Mouse (Mus musculus) brown adipose tissue, adult 24 weeks (tissue): ENCODE results near the gene Snip1. TPM values are rescaled to one million over a fixed set of nuclear protein-coding genes. Genes with fewer than 3 reads are reported as not detected.

Source experiments
- H3K27ac ChIP-seq: fragments of 200-500 bp; replicated peaks from 2 replicates; pipeline ENCODE4 v1.5.1; 2012; ENCODE audit warnings: low read depth, mild to moderate bottlenecking, low read length
- H3K4me1 ChIP-seq: fragments of 200-500 bp; 2 replicates; pipeline ENCODE4 v1.6.1; 2012; ENCODE audit warnings: low read length, mixed read lengths; ENCODE audit not compliant: control insufficient read depth, insufficient read depth, insufficient read length
- H3K4me3 ChIP-seq: fragments of 200-500 bp; 2 replicates; pipeline ENCODE4 v1.5.1; 2012; ENCODE audit warnings: low read depth, mild to moderate bottlenecking, low read length, moderate library complexity; ENCODE audit not compliant: insufficient read depth
- polyA plus RNA-seq: library from polyadenylated mRNA; stranded (reverse); fragments of >200 nt; gene quantifications from 2 replicates; pipeline ENCODE4 v1.2.4, GENCODE M21; 2012; ENCODE audit not compliant: missing spikeins, insufficient read depth, insufficient read length

Snip1 gene
- 8.0 and 9.0 TPM in 2 replicates for polyA plus RNA-seq

DNA sequence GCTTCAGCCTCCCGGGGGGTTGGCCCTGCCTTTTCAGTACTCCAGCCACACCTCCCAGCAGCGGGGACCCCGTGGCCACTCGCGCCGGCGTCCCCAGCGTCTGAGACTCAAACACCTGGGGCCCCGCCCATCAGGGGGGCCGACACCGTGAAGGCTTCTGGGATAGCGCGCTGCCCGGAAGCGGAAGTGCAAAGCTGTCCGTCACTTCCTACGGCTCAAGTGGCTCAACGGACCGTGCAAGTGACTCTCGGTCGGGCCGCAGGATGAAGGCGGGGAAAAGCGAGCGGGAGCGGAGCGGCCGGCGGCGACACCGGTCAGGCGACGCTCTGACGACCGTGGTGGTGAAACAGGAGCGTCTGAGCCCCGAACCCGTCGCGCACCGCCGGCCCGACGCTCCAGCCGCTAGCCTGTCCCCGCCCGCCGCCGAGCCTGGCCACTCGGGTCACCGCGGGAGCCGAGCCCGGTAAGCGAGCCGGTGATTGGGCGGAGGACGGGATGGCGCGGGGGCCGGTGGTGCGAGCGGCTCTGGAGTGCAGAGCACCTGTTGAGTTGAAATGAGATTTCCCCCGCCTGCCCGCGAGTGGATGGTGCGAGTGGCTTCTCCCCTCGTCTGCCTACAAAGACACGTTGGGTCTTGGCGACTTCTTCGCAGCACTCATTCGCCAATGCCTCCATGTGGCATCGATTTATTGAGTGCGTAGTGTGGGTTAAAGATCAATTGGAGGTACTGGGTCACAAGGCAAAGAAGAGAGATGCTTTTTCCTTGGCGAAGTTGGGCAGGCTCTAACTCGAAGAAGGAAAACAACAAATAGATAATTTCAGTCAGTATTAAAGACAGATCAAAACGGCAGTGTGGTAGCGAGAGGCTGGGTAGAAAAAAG is at the start of gene Snip1:
Gene Snip1 (plus strand): TSS at position 183 of the 881 bp plus-strand sequence.
- H3K4me1 ChIP-seq: peaks cover 8% of the 10 kb centered on the region; the same call in 1 of the 2 replicates
- H3K4me3 ChIP-seq: peak within 1 kb of the TSS; percentile 66
- H3K27ac ChIP-seq: no peak within 1 kb of the TSS

DNA sequence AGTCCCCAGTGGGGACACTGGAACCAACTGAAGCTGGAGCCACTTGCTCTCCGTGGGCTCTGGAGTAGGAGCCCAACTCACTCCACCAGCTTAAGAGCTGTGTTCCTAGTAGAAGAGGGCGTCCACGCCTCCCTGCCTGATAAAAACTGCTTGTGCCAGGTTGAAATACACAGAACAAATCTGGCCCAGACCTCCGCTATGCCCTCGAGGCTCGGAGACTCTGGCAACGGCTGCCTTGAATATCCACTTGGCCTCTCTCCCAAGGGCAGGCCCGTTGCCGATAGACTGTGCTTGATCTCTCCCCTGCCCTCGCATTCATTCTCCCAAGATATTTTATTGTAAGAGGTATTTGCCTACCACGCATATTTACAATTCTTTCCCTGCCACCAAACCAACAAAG is 49.0 kb upstream of the Snip1 start:
- Histone ChIP-seq H3K4me1 (no peaks in the 10 kb centered on the region), H3K4me3 (no peak overlapping the region), H3K27ac (no peak overlapping the region)

DNA sequence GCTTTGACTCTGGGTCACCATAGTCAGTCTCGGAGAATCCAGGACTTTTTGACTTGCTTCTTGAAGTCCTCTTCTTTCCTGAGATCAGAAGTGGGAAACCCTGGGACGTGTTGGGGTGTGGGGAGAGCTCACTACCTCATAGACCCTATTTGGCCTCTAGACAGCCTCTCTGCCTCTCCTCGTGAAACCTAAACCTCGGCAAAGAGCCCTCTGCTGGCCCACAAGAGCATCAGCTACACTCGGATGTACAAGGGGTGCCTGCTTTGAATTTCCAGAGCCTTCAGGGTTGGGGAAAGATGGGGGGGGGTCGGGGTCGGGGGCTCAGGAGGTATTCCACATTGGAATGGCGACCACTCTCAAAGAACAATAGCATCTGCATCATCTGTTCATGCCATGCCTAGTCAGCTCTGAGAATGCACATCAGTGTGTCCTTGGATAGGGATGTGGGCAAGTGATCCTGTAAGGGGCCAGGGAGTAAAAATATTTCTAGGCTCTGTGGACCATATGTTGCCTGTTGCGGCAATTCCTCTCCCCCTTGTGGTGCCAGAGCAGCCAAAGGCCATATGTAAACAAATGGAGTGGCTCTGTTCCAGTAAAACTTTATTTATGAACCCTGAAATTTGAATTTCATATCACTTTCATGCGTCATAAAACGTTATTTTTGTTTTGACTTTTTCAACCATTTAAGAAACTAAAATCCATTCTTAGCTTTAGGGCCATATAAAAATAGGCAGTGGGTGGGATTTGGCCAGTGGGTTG is 45.5 kb upstream of the Snip1 start:
- no peak overlapping the region for H3K27ac ChIP-seq
- no peaks in the 10 kb centered on the region for H3K4me1 ChIP-seq
- H3K4me3 ChIP-seq: no peak overlapping the region

DNA sequence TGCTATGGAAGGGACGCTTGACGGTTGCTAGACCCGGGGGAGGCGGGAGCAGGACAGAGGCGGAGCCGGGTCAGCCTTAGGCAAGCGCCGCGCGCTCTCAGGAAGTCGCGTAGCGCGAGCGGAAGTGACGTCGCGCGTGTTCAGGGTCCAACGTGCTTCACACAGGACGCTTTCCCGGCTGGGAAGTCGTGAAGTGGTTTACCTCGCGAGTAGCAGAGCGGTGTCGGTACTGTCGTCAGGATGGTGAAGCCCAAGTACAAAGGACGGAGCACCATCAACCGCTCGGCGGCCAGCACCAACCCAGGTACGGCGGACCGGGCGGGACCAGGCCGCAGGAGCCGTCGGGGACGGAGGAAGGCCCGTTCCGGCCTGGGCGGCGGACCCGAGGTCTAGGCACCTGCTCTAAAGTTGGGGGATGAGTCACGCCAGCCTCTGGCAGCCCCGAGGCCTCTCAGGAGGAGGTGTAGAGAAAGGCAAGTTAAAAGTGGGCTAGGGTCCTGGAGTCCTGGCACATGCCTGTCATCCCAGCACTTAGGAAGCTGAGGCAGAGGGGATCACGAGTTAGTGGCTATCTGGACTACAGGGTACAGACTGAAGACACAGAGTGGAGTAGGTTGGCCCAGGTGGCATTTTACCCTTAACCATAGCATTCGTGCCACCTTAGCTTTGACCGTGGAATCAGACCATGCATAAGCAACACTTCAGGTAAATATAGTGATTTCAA is 36.4 kb upstream of the Snip1 start:
- Histone ChIP-seq H3K4me1 (no peaks in the 10 kb centered on the region), H3K4me3 (peak overlapping the region; percentile 98), H3K27ac (peak overlapping the region; percentile 69; the same call in 1 of the 2 replicates)

DNA sequence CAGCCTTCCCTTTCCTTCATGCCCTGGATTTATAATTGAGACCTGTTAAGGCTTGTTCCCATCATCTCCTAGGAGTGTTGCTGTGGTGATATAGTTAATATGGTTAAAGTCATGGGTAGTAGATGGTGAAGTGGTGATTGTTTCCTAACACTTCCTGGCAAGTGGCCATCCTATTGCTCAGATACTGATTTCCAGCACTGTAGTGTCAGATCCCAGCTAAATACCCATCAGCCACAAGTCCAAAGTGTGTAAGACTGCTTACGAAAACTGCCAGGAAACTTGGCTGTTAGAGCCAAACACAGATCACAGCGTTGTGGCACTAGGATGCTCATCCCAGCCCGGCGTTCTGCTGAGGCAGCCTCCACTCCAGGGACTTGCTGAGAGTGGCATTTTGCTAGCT is 32.1 kb upstream of the Snip1 start:
- no peaks in the 10 kb centered on the region for H3K4me1 ChIP-seq
- no peak overlapping the region for H3K4me3 ChIP-seq
- no peak overlapping the region for H3K27ac ChIP-seq

DNA sequence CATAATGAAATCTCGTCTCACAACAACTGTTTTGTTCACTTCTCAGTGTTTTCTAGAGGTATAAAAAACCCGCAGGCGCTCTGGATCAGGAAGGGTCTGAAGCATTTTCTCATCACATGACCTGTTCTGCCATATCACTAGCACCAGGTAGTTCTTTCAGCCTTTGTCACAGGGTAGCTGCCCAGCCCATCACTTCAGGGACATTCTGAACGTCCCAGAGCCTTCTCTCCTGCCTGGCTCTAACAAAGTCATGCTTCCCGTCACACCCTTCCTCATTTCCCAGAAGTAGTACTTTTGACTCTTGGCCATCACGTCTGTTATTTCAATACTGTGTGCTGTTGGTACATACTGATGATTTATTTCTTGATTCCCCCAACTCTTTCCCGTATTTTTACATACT is 22.0 kb upstream of the Snip1 start:
- H3K4me1 ChIP-seq: no peaks in the 10 kb centered on the region; the same call in 1 of the 2 replicates
- H3K4me3 ChIP-seq: no peak overlapping the region
- H3K27ac ChIP-seq: peak overlapping the region; percentile 59

DNA sequence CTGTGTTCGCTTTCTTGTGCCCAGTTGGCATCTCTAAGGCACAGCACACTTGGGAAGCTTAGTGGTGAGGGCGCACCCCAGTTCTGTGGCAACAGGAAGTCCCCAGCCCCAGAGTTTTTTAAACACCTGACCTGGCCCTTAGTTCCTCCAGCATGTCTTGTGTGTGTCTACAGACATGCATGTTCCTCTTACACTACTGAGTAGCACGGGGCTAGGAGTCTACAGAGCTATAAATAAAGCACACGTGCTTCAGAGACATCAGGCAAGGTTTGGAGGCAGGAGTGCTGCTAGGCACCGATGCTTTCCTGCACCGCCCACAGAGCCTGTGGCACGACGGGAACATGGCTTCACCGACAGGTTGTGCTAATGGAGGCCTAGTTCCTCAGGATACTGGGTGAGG is 11.1 kb upstream of the Snip1 start:
- Histone ChIP-seq H3K4me3 (no peak overlapping the region), H3K27ac (no peak overlapping the region), H3K4me1 (no peaks in the 10 kb centered on the region)

DNA sequence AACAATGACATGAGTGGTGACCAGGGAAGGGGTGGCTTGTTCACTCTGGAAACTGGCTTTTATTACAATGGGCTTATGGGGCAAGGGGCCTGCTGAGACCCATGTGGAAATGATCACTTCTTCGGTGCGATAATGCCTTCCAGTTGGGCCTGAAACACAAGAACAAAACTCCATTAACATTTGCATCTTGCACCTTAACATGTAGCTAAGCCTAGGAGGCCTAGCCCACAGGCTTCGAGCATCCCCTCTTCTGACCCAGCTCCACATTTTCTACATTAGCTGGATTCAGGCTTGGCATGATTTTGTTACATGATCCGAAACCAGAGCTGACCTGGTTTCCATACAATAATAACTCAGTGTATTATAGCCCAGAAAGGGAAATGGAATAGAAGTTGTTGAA is 10.0 kb upstream of the Snip1 start:
- no peak overlapping the region for H3K27ac ChIP-seq

DNA sequence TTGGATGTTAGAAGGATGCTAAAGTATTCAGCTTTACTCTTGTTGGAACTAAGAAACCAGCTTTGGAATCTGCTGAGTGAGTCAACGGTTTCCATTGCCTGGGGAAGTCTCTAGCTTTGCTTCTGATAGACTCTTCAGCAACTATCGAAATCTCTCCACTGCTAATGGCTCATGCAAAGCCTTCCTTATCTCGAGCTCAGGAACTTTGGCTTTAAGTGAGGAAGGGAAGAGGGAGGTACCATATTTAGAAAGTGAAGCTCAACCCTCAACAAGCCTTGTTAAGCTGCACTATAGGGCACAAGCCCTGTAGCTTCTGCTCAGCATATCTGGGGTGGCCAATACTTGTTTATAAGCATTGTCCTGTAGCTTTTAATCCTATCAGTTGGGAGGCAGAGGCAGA is 9.2 kb upstream of the Snip1 start:
- H3K27ac ChIP-seq: no peak overlapping the region
- no peaks in the 10 kb centered on the region for H3K4me1 ChIP-seq
- no peak overlapping the region for H3K4me3 ChIP-seq

More for the DNA sequence above, 10.0 kb upstream of the Snip1 start:
- Histone ChIP-seq H3K4me3 (no peak overlapping the region), H3K4me1 (no peaks in the 10 kb centered on the region)

DNA sequence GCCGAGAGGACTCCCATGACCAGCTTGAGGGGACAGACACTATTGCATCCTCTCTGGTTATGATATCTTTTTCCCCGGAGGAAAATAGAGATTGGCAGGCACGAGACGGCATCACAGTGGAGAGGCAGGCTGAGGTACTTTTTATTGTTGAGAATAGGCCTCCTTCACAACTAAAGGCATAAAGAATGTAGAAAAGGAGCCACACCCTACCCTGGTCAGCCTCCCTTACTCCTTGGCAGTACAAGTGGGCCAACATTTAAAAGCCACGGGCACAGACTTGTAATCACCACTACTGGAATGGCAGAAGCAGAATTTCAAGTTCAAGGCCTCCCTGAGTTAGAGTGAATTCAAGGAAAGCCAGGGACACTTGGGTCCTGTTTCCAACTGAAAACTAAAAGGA is 8.4 kb upstream of the Snip1 start:
- no peaks in the 10 kb centered on the region for H3K4me1 ChIP-seq
- no peak overlapping the region for H3K4me3 ChIP-seq

DNA sequence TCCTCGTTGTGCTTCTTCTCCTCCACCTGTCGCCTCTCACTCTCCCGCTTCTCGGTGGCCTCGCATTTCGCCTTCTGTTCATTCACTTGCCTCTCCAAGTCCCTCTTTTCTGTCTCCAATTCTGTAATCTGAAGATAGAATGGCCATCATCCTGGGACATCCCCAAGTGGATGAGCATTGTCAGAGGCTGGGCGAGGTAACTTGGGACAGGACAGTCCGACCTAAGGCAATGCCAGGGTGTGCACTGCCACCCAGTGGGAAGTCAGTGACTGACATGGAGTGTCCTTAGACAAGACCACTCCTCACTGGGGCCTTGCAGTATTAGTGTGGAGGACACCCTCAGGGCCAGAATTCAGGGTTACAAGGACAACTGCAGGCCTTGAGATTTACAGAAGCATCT is 7.4 kb upstream of the Snip1 start:
- Histone ChIP-seq H3K4me1 (no peaks in the 10 kb centered on the region), H3K27ac (no peak overlapping the region), H3K4me3 (no peak overlapping the region)

More for the DNA sequence above, 8.4 kb upstream of the Snip1 start:
- no peak overlapping the region for H3K27ac ChIP-seq

DNA sequence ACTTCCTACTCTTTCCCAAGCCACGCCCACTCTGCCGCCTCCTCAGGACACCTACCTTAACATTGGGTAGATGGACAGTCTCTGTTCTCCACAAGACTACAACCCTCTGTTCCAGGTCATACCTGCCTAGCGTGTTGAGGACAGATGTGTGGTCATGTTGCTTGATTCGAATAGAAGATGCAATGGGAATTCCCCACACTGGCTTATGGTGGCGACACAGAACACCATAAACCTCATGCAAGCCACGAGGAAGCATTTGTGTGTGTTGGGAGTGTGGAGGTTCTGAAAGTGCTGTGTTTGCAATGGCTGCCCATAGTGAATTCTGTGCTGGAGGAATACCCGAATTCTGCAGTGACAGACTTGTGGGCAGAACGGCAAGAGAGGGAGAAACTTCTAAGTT is 2.6 kb upstream of the Snip1 start:
- Histone ChIP-seq H3K4me3 (no peak overlapping the region), H3K4me1 (peaks cover 8% of the 10 kb centered on the region; the same call in 1 of the 2 replicates), H3K27ac (no peak overlapping the region)

DNA sequence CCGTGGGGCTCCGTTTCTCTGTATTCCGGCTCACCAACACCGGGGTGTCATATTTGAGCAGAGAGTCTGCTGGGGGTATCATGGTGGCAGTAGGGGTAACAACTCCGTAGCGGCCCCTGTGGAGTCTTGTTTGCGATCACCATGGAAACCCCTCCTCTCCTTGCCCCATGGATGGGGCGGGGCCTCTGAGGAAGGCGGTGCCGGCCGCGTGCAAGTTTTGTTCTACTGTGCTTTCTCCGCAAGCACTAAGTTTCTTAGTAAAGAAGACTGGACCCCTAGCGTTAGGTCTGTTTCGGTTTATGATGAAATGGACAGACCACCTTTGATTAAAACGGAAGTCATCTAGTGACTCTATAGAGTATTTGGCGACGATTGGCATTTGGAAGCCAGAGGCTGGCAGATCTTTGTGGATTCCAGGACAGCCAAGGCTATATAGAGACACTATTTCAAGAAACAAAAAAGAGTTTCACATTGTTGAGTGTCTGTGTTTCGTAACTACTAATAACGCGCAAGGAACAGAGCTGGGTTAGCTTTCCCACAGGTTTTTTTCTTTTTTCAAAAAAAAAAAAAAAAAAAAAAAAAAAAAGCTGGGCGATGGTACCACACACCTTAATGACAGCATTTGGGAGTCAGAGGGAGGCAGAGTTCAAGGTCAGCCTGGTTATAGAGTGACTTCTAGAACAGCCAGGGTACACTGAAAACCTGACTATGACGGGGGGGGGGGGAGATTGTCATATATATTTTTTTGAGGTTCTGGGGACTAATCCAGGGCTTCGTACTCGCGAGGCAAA is 760 bp upstream of the Snip1 start, which contains the start of gene Dnali1:
Gene Dnali1 (minus strand): TSS at position 187 of the 791 bp plus-strand sequence.
- peaks cover 8% of the 10 kb centered on the region; the same call in 1 of the 2 replicates for H3K4me1 ChIP-seq
- no peak within 1 kb of the TSS for H3K27ac ChIP-seq

DNA sequence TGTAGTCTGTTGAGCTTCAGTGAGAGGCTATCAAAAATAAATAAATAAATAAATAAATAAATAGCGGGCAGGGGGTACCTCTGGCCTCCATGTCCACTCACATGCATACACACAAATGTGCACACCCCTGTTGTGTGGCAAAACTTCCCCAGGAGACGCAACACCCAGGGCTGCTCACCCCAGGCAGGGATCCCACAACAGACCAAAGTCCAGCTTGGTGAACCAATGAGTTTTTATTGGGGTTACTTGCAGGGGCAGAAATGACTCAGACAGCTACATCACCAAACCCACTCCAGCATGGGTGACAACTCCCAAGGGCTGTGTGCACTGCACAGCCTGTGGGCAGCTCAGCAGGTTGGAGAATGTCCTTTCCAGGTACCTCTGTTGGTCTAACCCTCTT is 11.2 kb downstream of the Snip1 start:
- Histone ChIP-seq H3K4me1 (no peaks in the 10 kb centered on the region), H3K4me3 (no peak overlapping the region), H3K27ac (no peak overlapping the region)

More for the DNA sequence above, 760 bp upstream of the Snip1 start, which contains the start of gene Dnali1:
- peak within 1 kb of the TSS; percentile 66 for H3K4me3 ChIP-seq
